Mouse (Mus musculus): ENCODE measurements around the gene Usp29. TPM values are rescaled to one million over a fixed set of nuclear protein-coding genes. Genes with fewer than 3 reads are reported as not detected.

The Usp29 gene
- total RNA-seq (2017) = not detected in 2 replicates

DNA sequence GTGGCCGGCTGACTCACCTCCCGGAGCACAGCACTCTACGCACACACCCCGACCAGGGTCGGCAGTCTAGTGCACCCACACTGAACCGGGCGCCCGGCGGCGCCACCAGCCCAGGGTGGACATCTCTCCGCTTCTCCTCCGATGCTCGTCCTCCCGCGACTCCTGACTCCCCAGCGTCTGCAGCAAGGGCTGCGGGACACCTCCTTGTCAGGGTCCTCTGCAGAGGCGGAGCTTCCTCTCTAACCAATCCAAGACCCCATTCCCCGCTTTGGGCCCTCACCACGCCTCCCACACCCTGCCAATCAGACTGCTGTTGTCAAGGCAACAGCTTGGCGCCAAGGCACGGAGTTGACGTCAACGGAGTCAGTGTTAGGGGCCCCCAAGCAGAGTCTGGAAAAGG is at the start of gene Usp29, which contains the start of gene Peg3:
Gene Usp29 (plus strand): TSS at position 338 of the 400 bp plus-strand sequence.
Gene Peg3 (minus strand): TSS at position 191 of the 400 bp plus-strand sequence.
- no peak for ATAC-seq (ENCODE audit: extremely low read depth, insufficient number of reproducible peaks, low FRiP score, poor library complexity, severe bottlenecking)

DNA sequence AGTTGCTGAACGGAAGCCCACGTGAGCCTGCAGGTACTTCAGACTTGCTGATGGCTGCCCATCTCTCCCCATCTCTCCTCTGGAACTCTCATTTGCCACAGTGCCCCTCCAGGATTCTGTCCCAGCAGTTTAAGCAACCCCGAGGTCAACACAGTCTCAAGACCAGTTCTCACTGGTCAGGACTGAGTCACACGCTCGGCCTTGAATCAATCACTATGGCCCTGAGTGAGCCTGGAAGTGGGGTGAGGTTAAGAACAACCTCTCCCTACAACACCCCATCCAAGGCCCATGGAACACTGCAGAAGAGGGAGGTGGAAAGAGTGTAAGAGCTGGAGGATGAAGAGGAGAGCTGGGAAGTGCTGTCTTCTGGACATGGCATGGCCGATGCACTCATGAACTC is 44.9 kb upstream of the Usp29 start:
- ATAC-seq (ENCODE audit: extremely low read depth, insufficient number of reproducible peaks, low FRiP score, poor library complexity, severe bottlenecking) = no peak

DNA sequence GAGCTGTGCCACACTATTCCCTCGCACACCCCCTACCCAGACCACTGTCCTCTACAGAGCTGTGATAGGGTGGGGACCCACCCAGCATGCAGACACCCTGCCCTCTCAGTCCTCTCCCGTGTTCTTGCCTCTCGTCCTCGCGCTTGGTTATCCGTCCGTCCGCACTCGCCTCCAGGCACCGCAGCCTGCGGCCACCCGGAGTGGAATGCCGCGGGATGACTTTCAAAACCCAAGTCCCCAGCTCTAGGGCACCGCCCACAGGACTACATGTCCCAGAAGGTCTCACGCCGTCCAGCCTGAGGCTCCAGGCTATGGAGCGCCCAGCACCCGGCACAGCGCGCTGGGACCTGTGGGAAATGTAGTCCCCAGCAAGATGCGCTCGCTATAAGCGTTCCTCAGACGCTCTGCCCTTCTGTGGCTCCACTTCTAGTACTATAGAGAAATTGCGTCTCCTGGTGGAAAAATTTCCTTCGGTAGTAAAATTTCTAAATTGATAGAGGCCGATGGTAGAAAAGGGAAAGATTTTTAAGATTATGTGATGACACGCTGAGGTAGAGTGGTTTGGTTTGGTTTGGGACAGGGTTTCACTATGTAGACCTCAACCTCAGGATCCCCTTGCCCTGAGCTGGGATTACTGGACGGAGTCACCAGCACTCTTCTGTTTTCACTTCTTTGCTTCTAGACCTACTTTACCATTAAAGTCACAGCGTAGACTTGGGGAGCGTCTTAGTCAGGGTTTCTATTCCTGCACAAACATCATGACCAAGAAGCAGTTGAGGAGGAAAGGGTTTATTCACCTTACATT is 33.9 kb upstream of the Usp29 start, which contains the start of gene Zim1:
Gene Zim1 (minus strand): TSS at position 210 of the 805 bp plus-strand sequence.
- ATAC-seq (ENCODE audit: extremely low read depth, insufficient number of reproducible peaks, low FRiP score, poor library complexity, severe bottlenecking) = no peak

DNA sequence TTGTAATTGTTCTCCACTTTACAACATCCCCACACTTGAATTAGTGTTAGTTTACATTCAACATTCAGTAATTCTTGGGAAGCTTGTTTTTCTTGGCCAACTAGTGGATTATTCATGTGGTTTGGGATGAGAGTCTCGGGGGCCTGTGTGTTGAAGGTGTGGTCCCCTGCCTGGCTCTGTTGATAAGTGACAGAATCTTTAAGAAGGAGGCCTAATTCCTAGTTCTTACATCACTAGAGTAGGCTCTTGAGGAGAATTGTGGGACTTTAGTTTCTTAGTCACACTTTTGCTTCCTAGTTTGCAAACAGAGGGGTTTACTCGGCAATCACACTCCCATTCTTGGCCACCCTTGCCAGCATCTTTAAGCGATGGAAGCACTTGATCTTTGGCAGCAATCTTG is 31.1 kb upstream of the Usp29 start:
- ATAC-seq (ENCODE audit: extremely low read depth, insufficient number of reproducible peaks, low FRiP score, poor library complexity, severe bottlenecking) = no peak

DNA sequence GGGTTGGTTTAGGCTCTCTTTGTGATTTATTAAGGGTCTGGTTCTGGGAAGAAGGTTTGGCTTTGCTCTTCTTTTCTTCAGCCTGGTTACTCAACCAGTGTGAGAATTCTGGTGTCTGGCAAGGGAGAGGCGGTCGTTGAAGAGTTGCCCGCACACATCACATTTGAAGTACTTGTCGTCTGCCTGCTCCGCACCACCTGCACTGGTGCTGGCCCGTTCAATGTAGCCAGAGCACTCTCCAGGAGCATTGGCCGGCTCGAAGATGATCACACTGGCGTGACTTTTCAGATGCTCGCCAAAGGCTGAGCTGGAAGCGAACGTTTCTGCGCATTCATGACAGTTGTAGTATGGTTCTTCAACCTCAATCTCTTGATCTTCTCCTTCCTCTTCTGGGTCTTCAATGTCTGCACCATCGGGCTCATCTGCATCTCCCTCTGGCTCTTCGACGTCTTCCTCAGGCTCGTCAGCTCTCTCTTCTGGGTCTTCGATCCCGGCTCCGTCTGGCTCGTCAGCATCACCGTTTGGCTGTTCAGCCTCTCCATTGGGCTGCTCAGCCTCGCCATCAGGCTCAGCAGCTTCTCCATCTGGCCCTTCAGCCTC is 22.9 kb upstream of the Usp29 start:
- no peak for ATAC-seq (ENCODE audit: extremely low read depth, insufficient number of reproducible peaks, low FRiP score, poor library complexity, severe bottlenecking)

DNA sequence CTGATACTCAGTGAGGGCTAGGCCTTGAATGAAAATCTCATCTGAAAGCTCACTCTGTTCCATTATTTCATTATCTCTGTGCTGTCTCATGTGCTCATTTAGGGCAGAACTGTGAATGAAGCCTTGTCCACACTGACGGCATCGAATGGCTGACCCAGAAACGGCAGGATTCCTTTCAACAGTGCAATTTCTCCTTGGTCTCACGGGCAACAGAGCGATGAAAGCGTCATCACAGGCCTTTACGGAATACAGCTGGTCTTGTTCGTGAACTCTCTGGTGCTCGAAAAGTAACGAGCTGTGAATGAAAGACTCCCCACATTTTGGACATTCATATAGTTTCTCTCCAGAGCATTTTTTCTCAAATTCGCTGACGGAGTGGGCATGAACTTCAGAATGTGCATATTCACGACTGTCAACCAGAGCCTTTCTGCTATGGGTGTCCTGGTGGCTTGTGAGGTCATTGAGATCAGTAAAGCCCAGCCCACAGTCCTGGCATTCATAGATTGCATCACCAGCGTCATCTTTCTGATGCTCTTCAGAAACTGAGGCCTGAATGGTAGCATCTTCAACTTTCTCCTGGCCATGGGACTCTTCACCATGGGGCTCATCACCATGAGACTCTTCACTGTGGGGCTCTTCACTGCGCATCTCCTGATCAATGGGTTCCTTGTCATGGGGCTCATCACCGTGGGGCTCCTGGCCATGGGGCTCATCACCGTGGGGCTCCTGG is 21.8 kb upstream of the Usp29 start:
- ATAC-seq (ENCODE audit: extremely low read depth, insufficient number of reproducible peaks, low FRiP score, poor library complexity, severe bottlenecking) = no peak

DNA sequence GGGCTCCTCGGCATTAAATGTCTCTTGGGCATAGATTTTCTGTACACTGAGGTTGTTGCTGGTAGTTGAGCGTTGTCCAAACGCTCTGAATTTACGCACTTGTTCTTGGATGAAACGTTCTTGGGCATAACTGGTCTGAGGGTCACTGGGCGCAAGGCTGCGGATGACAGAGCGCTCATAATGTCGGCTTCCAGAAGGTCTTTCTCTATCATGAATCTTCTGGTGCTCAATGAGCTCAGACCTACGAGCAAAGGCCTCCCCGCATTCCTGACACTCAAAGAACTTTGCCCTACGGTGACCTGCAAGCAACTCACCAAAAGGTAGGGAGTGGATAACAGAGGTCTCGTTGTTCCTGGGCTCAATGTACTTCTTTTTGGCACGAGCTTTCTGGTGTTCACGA is 21.0 kb upstream of the Usp29 start:
- ATAC-seq (ENCODE audit: extremely low read depth, insufficient number of reproducible peaks, low FRiP score, poor library complexity, severe bottlenecking) = no peak

DNA sequence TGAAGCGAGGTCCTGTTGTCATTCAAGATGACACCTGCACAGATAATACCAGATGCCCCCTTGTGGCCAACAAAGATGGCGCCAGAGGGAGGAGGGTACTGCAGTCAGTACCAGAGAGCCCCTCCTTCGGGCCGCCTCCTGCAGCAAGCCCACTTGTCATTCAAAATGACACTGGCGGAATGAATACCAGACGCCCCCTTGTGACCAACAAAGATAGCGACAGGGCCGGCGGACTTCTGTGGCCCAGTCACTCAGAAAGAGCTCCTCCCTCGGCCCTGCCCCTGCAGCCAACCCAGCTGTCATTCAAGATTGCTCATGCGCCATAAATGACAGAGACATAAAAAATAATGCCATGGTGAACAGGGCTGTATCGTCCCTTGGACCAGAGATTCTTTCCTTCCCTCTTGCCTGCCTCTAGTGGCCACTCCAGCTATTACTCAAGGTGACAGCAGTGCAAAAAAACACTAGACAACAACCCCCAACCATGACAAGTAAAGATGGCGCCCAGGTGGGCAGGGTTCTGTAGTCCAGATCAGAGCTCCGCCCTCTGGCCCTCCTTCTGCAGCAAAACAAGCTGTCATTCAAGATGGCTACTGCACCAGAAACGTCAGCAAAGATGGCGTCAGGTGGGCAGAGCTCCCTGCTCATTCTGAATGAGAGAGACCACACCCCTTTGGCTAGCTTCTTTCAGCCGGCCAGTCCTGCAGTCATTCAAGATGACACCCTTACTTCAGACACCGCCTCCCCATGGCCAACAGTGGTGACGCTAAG is 2.8 kb upstream of the Usp29 start:
- no peak for ATAC-seq (ENCODE audit: extremely low read depth, insufficient number of reproducible peaks, low FRiP score, poor library complexity, severe bottlenecking)

DNA sequence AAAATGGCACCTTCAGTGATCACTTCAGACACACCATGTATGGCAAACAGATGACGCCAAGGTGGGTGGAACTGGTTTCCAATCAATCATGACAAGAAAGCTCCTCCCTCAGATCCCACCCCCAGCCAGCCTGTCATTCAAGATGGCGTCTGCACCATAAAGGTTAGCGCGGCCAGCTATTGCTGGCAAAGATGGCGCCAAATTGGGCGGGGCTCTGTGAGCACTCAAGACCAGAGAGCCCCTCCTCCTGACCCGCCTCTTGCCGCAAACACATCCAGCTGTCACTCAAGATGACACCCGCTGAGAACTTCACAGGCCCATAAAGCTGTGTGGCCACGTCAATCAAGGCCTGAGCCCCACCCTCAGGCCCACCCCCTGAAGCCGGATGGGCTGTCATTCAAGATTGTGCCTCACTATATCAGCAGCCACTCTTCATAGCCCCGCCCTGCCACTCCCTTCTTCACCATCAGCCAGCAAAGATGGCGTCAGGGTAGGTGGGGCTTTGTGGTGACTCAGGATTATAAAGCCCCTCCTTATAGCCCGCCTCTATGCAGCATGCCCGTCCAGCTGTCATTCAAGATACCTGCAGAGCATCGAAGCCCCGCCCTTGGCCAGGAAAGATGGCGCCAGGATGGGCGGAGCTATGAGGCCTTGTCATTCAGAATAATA is 2.0 kb upstream of the Usp29 start:
- no peak for ATAC-seq (ENCODE audit: extremely low read depth, insufficient number of reproducible peaks, low FRiP score, poor library complexity, severe bottlenecking)

DNA sequence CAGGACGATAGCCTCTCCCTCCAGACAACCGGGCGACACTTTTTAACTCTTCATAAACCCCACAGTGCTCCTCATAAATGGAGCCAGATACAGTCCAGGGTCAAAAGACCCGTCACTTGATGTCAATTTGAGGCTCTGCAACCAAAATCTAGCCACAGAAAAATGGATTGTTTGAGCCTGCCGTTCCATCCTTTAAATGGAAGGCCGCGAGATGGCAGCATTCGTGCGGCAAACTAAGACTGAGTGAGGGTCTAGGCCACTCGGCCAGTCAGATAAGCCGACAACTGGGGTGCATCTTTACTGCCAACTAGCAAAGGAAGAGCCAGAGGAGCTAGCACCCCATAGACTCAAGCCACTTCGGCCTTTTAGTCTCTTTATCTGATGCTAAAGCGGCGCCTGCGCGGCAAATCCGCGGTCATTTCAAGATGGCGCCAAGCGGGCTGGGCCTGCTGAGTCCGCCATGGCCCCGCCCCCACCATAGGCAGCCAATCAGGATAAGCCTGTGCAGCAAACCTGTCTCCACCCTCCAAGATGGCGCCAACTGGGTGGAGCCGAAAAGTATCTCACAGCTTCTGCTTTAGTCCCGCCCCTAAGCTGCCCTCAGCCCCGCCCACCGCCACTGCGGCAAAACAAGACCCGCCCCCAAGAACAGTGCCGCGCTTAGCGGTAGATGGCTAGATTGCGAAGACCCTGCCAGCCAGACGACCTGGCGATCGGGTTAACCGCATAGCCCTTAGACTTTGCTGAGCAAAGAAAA is 1.1 kb upstream of the Usp29 start:
- no peak for ATAC-seq (ENCODE audit: extremely low read depth, insufficient number of reproducible peaks, low FRiP score, poor library complexity, severe bottlenecking)

DNA sequence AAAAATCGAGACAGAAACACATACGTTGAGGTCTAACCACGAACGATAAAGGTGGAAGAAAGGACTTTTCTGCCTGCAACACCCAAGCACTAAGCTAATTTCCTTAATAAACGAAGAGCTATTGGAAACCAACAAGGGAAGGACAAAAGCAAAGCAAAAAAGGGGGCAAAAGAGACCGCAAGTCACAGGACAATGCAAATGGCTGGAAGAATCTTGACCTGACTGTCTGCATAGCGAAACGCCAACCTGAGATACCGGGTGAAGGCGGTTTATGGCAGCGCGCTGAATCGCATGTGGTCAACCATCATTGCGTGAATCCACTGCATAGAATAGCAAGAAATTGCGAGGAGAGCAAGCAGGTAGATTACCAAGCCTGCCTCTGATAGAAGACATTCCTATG is 423 bp downstream of the Usp29 start:
- ATAC-seq (ENCODE audit: extremely low read depth, insufficient number of reproducible peaks, low FRiP score, poor library complexity, severe bottlenecking) = no peak

DNA sequence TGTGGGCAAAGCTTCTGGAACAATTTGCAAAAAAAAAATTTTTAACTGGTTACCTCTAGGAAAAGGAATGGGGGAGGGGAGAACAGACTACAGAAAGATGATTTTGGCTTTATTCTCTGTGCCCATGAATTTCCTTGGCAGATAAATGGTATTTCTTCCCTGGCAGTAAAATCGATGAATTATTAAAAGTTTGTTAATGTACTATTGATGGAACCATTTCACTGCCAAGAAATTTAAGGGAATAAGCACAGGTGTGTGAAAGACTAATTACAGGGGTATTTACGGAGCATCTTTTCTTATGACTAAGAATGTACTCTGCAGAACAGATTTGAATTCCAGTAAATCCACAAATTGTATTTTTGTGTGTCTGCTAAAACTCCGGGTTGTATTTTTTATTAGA is 995 bp downstream of the Usp29 start:
- ATAC-seq (ENCODE audit: extremely low read depth, insufficient number of reproducible peaks, low FRiP score, poor library complexity, severe bottlenecking) = no peak

DNA sequence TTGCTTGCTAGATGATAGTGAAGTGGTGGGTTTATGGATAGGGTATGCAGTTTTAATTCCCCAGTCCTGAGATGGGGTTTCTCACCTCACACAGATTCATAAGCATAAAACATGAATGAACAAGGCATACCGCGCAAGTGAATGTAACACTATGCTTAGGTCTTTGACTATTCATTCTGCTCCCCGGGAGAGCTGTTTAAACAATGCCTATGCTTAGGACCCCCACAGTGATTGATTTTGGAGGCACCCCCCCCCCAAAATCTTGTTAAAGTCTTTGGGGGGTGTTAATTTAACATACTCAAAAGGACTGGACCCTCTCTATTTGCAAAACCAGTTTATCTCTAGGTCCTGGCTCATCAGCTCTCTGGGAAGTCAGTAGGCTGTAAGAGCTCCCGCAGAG is 1.6 kb downstream of the Usp29 start:
- ATAC-seq (ENCODE audit: extremely low read depth, insufficient number of reproducible peaks, low FRiP score, poor library complexity, severe bottlenecking) = no peak

DNA sequence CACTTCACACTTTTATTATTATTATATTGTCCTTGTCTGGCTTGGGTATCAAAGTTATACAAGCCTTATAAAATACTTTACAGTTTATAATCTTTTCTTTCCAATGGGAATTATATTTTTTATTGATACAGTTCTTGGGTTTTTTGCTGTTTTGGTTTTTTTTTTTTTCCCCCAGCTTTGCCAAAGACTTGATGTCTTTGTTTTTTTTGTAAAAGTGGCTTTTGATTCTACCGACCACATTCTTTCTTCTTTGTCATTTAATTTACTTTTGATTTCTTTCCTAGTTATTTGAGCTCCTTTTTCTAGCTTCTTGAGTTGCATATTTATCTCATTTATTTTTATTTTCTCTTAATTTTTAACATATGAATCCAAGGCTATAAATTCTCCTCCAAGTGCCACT is 5.7 kb downstream of the Usp29 start:
- no peak for ATAC-seq (ENCODE audit: extremely low read depth, insufficient number of reproducible peaks, low FRiP score, poor library complexity, severe bottlenecking)

DNA sequence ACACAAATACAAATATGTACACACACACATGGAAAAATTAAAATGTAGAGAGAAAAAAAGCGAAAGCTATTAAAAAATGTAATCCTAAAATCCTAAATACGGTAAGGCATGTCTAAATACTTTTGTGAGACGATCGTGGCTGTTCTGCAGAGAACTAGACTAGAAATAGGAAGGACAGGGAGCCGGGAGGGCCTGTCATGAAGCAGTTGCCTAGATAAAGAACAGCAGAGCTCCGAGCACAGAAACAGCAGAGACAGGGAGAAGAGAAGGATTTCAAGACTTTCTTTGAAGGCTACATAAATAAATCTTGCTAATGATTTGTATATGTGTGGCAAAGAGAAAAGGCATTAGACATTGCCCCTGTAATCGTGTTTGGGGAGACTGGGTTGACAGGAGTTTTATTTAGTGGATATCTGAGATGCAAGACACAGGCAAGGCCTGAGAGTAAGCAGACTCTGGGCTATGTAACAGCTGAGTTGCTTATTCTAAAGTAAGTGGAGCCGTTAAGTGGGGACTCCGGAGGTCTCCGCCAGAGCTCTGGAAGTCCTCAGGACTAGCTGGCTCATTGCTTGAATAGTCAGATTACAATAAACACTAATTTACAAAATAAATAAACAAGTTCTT is 14.0 kb downstream of the Usp29 start:
- no peak for ATAC-seq (ENCODE audit: extremely low read depth, insufficient number of reproducible peaks, low FRiP score, poor library complexity, severe bottlenecking)

DNA sequence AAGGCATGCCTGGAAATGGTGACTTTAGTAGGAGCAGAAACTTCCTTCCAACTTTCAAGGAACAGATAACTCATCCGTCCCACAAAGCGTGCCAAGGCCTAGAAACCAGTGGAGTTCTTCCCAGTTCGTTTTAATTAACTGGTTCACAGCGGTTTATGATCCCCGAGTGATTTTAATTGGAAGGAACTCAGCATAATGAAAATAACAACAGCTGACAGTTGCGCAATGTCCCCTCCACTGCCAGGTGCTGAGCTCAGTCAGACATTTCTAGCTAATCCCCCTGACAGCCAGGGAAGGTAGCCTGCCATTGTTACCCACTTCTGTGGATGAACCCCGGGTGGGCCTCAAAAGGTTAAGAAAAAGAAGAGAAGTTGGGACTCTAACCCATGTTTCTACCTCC is 18.8 kb downstream of the Usp29 start:
- ATAC-seq (ENCODE audit: extremely low read depth, insufficient number of reproducible peaks, low FRiP score, poor library complexity, severe bottlenecking) = no peak

DNA sequence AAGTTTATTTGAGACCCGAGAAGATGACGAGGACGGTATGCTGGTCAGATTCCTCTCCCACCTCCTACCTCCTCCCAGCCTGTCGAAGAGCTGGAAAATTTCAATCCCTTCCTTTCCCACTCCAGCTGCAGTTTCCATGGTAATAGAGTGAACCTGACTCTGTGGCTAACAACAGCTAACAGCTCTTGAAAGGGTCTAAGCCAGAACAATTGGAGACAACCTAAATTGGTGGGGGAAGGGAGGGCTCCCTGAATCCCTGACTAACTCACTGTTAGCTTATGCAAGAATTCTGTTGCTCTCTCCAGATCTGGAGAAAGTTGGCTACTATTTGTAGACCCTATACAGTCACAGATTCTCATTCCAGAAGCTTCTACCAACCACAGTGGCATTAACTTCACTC is 23.1 kb downstream of the Usp29 start:
- no peak for ATAC-seq (ENCODE audit: extremely low read depth, insufficient number of reproducible peaks, low FRiP score, poor library complexity, severe bottlenecking)
